8 mouse cellular contexts compared by ENCODE assay signal in genomic region chr8:70753151-70753550, GRCm38 (mm10). TPM values are rescaled to one million over a fixed set of nuclear protein-coding genes. Genes with fewer than 3 reads are reported as not detected.
DNase-seq lines count a peak whose midpoint lies in the region; ATAC-seq and TF ChIP-seq lines count a peak whose summit lies in the region.

No protein-coding gene starts in this region.

- H3K36me3 ChIP-seq in embryonic facial prominence, embryonic 15.5 days, result peaks cover 23% of the 10 kb centered on the region
- peaks cover 12% of the 10 kb centered on the region; the same call in 1 of the 2 replicates for H3K36me3 ChIP-seq in heart, embryonic 15.5 days

- H3K4me1 ChIP-seq in embryonic facial prominence, embryonic 15.5 days, result peaks cover 33% of the 10 kb centered on the region
- H3K4me1 ChIP-seq in heart, embryonic 15.5 days (replicated peaks), result peaks cover 35% of the 10 kb centered on the region
- H3K4me1 ChIP-seq in lung, adult 2 months (ENCODE audit: control insufficient read depth, insufficient read depth, low read length), result peaks cover 13% of the 10 kb centered on the region

- no peak for ATAC-seq in embryonic facial prominence, embryonic 15.5 days (ENCODE audit: insufficient number of reproducible peaks, low FRiP score, low TSS enrichment, low read depth)
- no peak for ATAC-seq in heart, embryonic 15.5 days (replicated peaks; ENCODE audit: insufficient number of reproducible peaks, insufficient read depth, low FRiP score, low read depth)

- peaks cover 9% of the 10 kb centered on the region; the same call in 1 of the 2 replicates for H3K27me3 ChIP-seq in embryonic facial prominence, embryonic 15.5 days
- H3K27me3 ChIP-seq in heart, embryonic 15.5 days, result peaks cover 25% of the 10 kb centered on the region

- H3K4me2 ChIP-seq in embryonic facial prominence, embryonic 15.5 days (replicated peaks), result peak overlapping the region; percentile 30
- peak overlapping the region; percentile 55 for H3K4me2 ChIP-seq in heart, embryonic 15.5 days

- no peak overlapping the region; the same call in 1 of the 2 replicates for H3K9ac ChIP-seq in embryonic facial prominence, embryonic 15.5 days
- peak overlapping the region; percentile 39; the same call in 1 of the 2 replicates for H3K9ac ChIP-seq in heart, embryonic 15.5 days

- H3K4me3 ChIP-seq in embryonic facial prominence, embryonic 15.5 days (replicated peaks), result peak overlapping the region; percentile 6
- H3K4me3 ChIP-seq in heart, embryonic 15.5 days, result peak overlapping the region; percentile 31
- peak overlapping the region; percentile 45 for H3K4me3 ChIP-seq in lung, adult 2 months (replicated peaks; ENCODE audit: extremely low read depth, low read depth, low read length)

- TF ChIP-seq CTCF in lung, adult 2 months (IDR thresholded peaks at IDR 0.05; ENCODE audit: insufficient read depth, low read length), result no peak

- peak overlapping the region; percentile 79 for H3K27ac ChIP-seq in embryonic facial prominence, embryonic 15.5 days (replicated peaks)
- peak overlapping the region; percentile 88 for H3K27ac ChIP-seq in heart, embryonic 15.5 days

- 18% methylated on average over 21 of the region's 21 CpGs for WGBS in embryonic facial prominence, embryonic 15.5 days
- 13% methylated on average over 21 of the region's 21 CpGs for WGBS in heart, embryonic 15.5 days
- 4% methylated on average over 21 of the region's 21 CpGs for WGBS in lung, adult 2 months

- H3K9me3 ChIP-seq in embryonic facial prominence, embryonic 15.5 days (replicated peaks), result no peaks in the 10 kb centered on the region
- no peaks in the 10 kb centered on the region for H3K9me3 ChIP-seq in heart, embryonic 15.5 days (replicated peaks)

- DNase-seq in 416B (ENCODE audit: low read depth) (peak; percentile 79), R1 (ENCODE audit: low read depth, low spot score) (peak; percentile 46), adipocyte (ENCODE audit: low spot score) (no peak)
- peak; percentile 91 for DNase-seq in kidney, postnatal 36 days
- DNase-seq in lung, adult 2 months, result peak; percentile 83
- peak; percentile 80 to 89 for DNase-seq in right cerebral cortex, postnatal 36 days (ENCODE audit: low spot score in 2 of 2)

- peak; percentile 73; the same call in 1 of the 2 replicates for TF ChIP-seq POLR2A in lung, adult 2 months (IDR thresholded peaks at IDR 0.05; ENCODE audit: borderline replicate concordance, extremely low read depth, low read depth, low read length)

RNA-seq across cellular contexts. Expression of gene Rab3a, which starts 1.3 kb away (rescaled TPM):
- 22.7 and 28.6 TPM in 2 replicates for polyA plus RNA-seq in embryonic facial prominence, embryonic 15.5 days (2015; fragmentation: Nextera tagmentation; extraction: Ambion mirVana)
- 21.0 and 25.5 TPM in 2 replicates for polyA plus RNA-seq in heart, embryonic 15.5 days (2015; fragmentation: Nextera tagmentation; extraction: Ambion mirVana)
- polyA plus RNA-seq in lung, adult 2 months (2012; rRNA removed), result 46.4 and 53.4 TPM in 2 replicates

RNA-seq across cellular contexts. Expression of gene Mpv17l2, which starts 7.6 kb away (rescaled TPM):
- polyA plus RNA-seq in embryonic facial prominence, embryonic 15.5 days (2015; fragmentation: Nextera tagmentation; extraction: Ambion mirVana), result 41.7 and 42.3 TPM in 2 replicates
- polyA plus RNA-seq in heart, embryonic 15.5 days (2015; fragmentation: Nextera tagmentation; extraction: Ambion mirVana), result 43.0 and 45.2 TPM in 2 replicates
- 61.6 and 80.0 TPM in 2 replicates for polyA plus RNA-seq in lung, adult 2 months (2012; rRNA removed)

RNA-seq across cellular contexts. Expression of gene Pik3r2, which starts 23.4 kb away (rescaled TPM):
- 92.5 and 94.3 TPM in 2 replicates for polyA plus RNA-seq in embryonic facial prominence, embryonic 15.5 days (2015; fragmentation: Nextera tagmentation; extraction: Ambion mirVana)
- 28.0 and 45.8 TPM in 2 replicates for polyA plus RNA-seq in heart, embryonic 15.5 days (2015; fragmentation: Nextera tagmentation; extraction: Ambion mirVana)
- polyA plus RNA-seq in lung, adult 2 months (2012; rRNA removed), result 112 and 119 TPM in 2 replicates

RNA-seq across cellular contexts. Expression of gene Pde4c, which starts 29.6 kb away (rescaled TPM):
- 0.16 and 0.29 TPM in 2 replicates for polyA plus RNA-seq in embryonic facial prominence, embryonic 15.5 days (2015; fragmentation: Nextera tagmentation; extraction: Ambion mirVana)
- polyA plus RNA-seq in heart, embryonic 15.5 days (2015; fragmentation: Nextera tagmentation; extraction: Ambion mirVana), result 0.19 and 0.32 TPM in 2 replicates
- polyA plus RNA-seq in lung, adult 2 months (2012; rRNA removed), result 4.1 and 5.5 TPM in 2 replicates

RNA-seq across cellular contexts. Expression of gene Gm3336, which starts 34.8 kb away (rescaled TPM):
- polyA plus RNA-seq in embryonic facial prominence, embryonic 15.5 days (2015; fragmentation: Nextera tagmentation; extraction: Ambion mirVana), result not detected in 2 replicates
- not detected in 2 replicates for polyA plus RNA-seq in heart, embryonic 15.5 days (2015; fragmentation: Nextera tagmentation; extraction: Ambion mirVana)
- 0.43 and 1.2 TPM in 2 replicates for polyA plus RNA-seq in lung, adult 2 months (2012; rRNA removed)
